Mouse (Mus musculus): ENCODE results near the gene Fcrls.

Gene Fcrls

GRCm38 (mm10) chr3:87263436-87263835, at the start of gene Fcrls:
Gene Fcrls (minus strand): TSS chr3:87263738.
- DNase-seq (ENCODE audit: low read depth in 2 of 2, low spot score in 2 of 2) = no peak

GRCm38 (mm10) chr3:87309922-87310321, 46.4 kb upstream of the Fcrls start:
- no peak for DNase-seq (ENCODE audit: low read depth in 2 of 2, low spot score in 2 of 2)

GRCm38 (mm10) chr3:87299901-87300300, 36.4 kb upstream of the Fcrls start:
- no peak for DNase-seq (ENCODE audit: low read depth in 2 of 2, low spot score in 2 of 2)

GRCm38 (mm10) chr3:87274372-87274771, 10.8 kb upstream of the Fcrls start:
- DNase-seq (ENCODE audit: low read depth in 2 of 2, low spot score in 2 of 2) = no peak

- no peak for DNase-seq (ENCODE audit: low read depth in 2 of 2, low spot score in 2 of 2)
These were observed 3.0 kb upstream of the Fcrls start for GRCm38 (mm10) chr3:87266581-87266980.

GRCm38 (mm10) chr3:87255239-87255638, 8.3 kb downstream of the Fcrls start:
- DNase-seq (ENCODE audit: low read depth in 2 of 2, low spot score in 2 of 2) = no peak

GRCm38 (mm10) chr3:87249571-87249970, 14.0 kb downstream of the Fcrls start:
- no peak for DNase-seq (ENCODE audit: low read depth in 2 of 2, low spot score in 2 of 2)

GRCm38 (mm10) chr3:87247292-87247691, 16.2 kb downstream of the Fcrls start:
- no peak for DNase-seq (ENCODE audit: low read depth in 2 of 2, low spot score in 2 of 2)

- no peak for DNase-seq (ENCODE audit: low read depth in 2 of 2, low spot score in 2 of 2)
These were observed 19.9 kb downstream of the Fcrls start for GRCm38 (mm10) chr3:87243654-87244053.

GRCm38 (mm10) chr3:87240909-87241308, 22.6 kb downstream of the Fcrls start:
- DNase-seq (ENCODE audit: low read depth in 2 of 2, low spot score in 2 of 2) = no peak

GRCm38 (mm10) chr3:87223636-87224035, 39.9 kb downstream of the Fcrls start:
- no peak for DNase-seq (ENCODE audit: low read depth in 2 of 2, low spot score in 2 of 2)

- no peak for DNase-seq (ENCODE audit: low read depth in 2 of 2, low spot score in 2 of 2)
These were observed 41.2 kb downstream of the Fcrls start for GRCm38 (mm10) chr3:87222346-87222745.

GRCm38 (mm10) chr3:87215176-87215575, 48.4 kb downstream of the Fcrls start:
- DNase-seq (ENCODE audit: low read depth in 2 of 2, low spot score in 2 of 2) = no peak

- no peak for DNase-seq (ENCODE audit: low read depth in 2 of 2, low spot score in 2 of 2)
These were observed 49.2 kb downstream of the Fcrls start for GRCm38 (mm10) chr3:87214221-87214864.

- no peak for DNase-seq (ENCODE audit: low read depth in 2 of 2, low spot score in 2 of 2)
These were observed 57.0 kb downstream of the Fcrls start for GRCm38 (mm10) chr3:87206336-87207075.
